Mouse (Mus musculus) neural tube, embryonic 14.5 days (tissue): Measurements from ENCODE around the gene Serpinb6b. TPM values are rescaled to one million over a fixed set of nuclear protein-coding genes. Genes with fewer than 3 reads are reported as not detected.
A peak's percentile ranks its signal among the peaks of the same experiment; 100 is the strongest.

Experiments used
- ATAC-seq: fragments of 200-750 bp; cut with Nextera tagmentation; 2 replicates; pipeline ENCODE4 v1.8.0; 2017; ENCODE audit warnings: low read depth, mild to moderate bottlenecking, moderate TSS enrichment, moderate library complexity
- H3K27ac ChIP-seq: fragments of 300-500 bp; sonication (generic); 2 replicates; pipeline ENCODE4 v1.5.1; 2014; ENCODE audit warnings: low read depth, mild to moderate bottlenecking, control low read depth, low read length, moderate library complexity, mixed read lengths
- H3K27me3 ChIP-seq: fragments of 300-500 bp; sonication (generic); 2 replicates; pipeline ENCODE4 v1.6.1; 2014; ENCODE audit warnings: low read length; ENCODE audit not compliant: control insufficient read depth, insufficient read depth
- H3K36me3 ChIP-seq: fragments of 300-500 bp; sonication (generic); 2 replicates; pipeline ENCODE4 v1.6.1; 2014; ENCODE audit warnings: low read length, mixed read lengths; ENCODE audit not compliant: control insufficient read depth, insufficient read depth
- H3K4me1 ChIP-seq: fragments of 300-500 bp; sonication (generic); 2 replicates; pipeline ENCODE4 v1.6.1; 2014; ENCODE audit warnings: low read length; ENCODE audit not compliant: control insufficient read depth, insufficient read depth
- H3K4me2 ChIP-seq: fragments of 300-500 bp; sonication (generic); 2 replicates; pipeline ENCODE4 v1.6.1; 2014; ENCODE audit warnings: mild to moderate bottlenecking, low read depth, low read length, control low read depth
- H3K4me3 ChIP-seq: fragments of 300-500 bp; sonication (generic); 2 replicates; pipeline ENCODE4 v1.5.1; 2014; ENCODE audit warnings: low read depth, low read length, control low read depth, mixed read lengths
- H3K9ac ChIP-seq: fragments of 300-500 bp; sonication (generic); replicated peaks from 2 replicates; pipeline ENCODE4 v1.6.1; 2014; ENCODE audit warnings: low read depth, mild to moderate bottlenecking, control low read depth, low read length, mixed read lengths
- H3K9me3 ChIP-seq: fragments of 300-500 bp; sonication (generic); 2 replicates; pipeline ENCODE4 v1.6.1; 2016; ENCODE audit warnings: low read length; ENCODE audit not compliant: control insufficient read depth
- WGBS: fragments of 180-500 bp; shearing (Covaris S2); extraction: QIAGEN DNeasy Blood & Tissue Kit; methylation state at CpG from one replicate; pipeline ENCODE4 v1.1.7; 2014; 5-methylcytosine and 5-hydroxymethylcytosine counted together
- polyA plus RNA-seq: library from polyadenylated mRNA; unstranded; fragments of >200 nt; fragmentation: Nextera tagmentation; extraction: Ambion mirVana; gene quantifications from 2 replicates; pipeline ENCODE4 v1.2.1, GENCODE M21; 2014

Serpinb6b gene
- polyA plus RNA-seq, 1 experiment from 2014 or later, result 0.60 TPM

DNA sequence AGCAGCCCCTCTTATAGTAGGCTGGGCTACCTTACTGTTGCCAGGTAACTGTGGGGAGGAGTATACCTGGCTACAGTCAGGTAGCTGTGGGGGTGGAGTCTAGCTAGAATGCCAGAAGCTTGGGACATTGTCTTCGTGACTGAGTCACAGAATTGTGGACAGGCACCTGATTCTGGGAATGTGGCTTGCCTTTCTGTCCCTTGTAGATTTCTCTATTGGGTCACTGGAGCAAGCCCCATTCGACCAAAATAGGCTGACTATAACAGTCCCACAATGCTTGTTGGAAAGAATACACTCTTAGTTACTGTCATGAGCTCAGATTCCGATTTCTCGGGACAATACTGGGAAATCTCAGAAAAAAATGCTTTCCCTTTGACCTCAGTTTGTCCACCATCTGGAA, 30.0 kb downstream of the Serpinb6b start:
- no peaks in the 10 kb centered on the region for H3K9me3 ChIP-seq
- no peak overlapping the region for H3K4me3 ChIP-seq
- H3K27me3 ChIP-seq, result no peaks in the 10 kb centered on the region
- no peak for ATAC-seq
- no peak overlapping the region for H3K9ac ChIP-seq
- WGBS, result 85% methylated on average over 4 of the region's 4 CpGs
- no peaks in the 10 kb centered on the region for H3K36me3 ChIP-seq
- no peak overlapping the region for H3K27ac ChIP-seq
- no peaks in the 10 kb centered on the region for H3K4me1 ChIP-seq
- no peak overlapping the region for H3K4me2 ChIP-seq

DNA sequence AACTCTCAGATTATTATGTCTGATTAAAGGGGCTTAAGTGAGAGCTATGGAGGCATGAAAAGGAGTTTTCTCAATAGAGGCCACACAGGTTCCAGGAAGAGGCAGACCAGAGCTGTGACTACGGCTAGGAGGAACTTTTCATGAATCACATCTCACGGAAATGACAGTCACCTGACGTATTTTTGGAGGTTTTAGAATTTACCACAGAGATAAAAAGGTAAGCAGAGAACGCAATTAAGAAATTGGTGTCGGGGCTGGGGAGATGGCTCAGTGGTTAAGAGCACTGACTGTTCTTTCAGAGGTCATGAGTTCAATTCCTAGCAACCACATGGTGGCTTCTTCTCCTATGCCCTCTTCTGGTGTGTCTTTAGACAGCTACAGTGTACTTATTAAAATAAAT, 36.3 kb downstream of the Serpinb6b start:
- H3K27me3 ChIP-seq, result no peaks in the 10 kb centered on the region
- 0 out of 2 replicates have a peak, but pooled peaks cover 3% of the 10 kb centered on the region for H3K4me1 ChIP-seq
- H3K9me3 ChIP-seq, result no peaks in the 10 kb centered on the region
- no peak overlapping the region for H3K27ac ChIP-seq
- 93% methylated on average over 5 of the region's 5 CpGs for WGBS
- H3K4me3 ChIP-seq, result no peak overlapping the region
- H3K36me3 ChIP-seq, result no peaks in the 10 kb centered on the region
- no peak overlapping the region for H3K9ac ChIP-seq
- H3K4me2 ChIP-seq, result no peak overlapping the region
- no peak for ATAC-seq

DNA sequence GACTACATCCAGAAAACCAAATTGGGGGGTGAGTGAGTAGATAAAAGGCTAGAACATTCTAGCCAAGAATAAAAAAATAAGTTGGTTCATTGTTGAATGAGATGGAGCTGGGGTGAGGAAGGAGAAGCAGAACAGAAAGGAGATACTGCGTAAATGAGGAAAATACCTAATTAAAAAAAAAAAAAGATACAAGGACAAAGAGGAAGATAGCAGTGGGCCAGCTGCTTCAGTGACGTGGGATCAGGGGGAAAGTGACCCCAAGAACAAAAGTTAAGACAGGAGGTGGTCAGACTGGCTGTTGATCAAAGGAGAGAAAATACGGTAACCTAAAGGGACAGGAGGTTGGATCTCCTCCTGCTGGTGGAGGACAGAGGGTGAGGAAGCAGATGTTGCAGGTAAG, 37.9 kb downstream of the Serpinb6b start, which contains the start of gene Serpinb9:
Serpinb9 (plus strand) TSS at position 301 of the 400 bp plus-strand sequence.
- ATAC-seq, result no peak

DNA sequence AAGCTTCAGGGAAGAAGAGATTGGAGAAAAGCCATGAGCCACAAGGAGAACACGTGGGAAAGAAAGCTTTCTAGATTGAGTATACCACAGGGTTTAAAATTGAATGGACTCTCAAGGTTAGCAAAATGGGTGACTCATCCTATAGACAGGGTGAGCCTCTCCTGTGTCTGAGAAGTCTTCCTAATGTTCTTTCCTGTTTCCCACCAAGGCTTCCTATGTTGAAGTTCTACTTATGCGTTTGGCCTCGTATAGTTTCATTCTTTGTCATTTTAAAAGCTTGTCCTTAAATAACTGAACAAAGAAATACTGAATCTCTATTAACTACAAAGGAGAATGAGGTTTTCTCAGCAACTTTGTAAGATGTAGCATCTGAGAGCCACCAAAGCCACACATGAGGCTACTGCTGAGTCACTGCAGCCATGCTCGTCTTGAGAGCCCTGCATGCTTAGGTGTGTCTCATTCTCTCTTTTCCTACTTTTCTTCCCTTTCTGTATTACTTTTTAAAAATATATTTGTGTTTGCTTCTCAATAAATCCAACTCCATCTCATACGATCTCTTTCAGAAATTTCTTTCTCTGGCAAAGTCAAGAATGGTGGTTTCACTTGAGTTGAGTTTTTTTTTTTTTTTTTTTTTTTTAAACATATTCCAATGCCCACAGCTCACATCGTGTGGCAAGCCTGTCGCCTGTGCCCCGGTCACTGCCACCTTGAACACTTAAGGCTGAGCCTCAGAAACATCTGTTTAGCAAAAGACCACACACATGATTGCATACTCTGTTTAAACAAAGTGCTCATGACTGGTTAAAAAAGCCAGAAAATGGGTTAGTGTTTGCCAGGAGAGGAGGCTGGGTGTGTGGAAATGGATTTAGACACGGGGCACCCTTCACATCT, 38.8 kb downstream of the Serpinb6b start:
- no peak overlapping the region for H3K27ac ChIP-seq

More for the DNA sequence above, 37.9 kb downstream of the Serpinb6b start, which contains the start of gene Serpinb9:
- Histone ChIP-seq H3K27me3 (no peaks in the 10 kb centered on the region), H3K36me3 (no peaks in the 10 kb centered on the region), H3K9ac (no peak within 1 kb of the TSS), H3K4me1 (0 out of 2 replicates have a peak, but pooled peaks cover 3% of the 10 kb centered on the region), H3K4me2 (peak within 1 kb of the TSS; percentile 43; the same call in 1 of the 2 replicates), H3K27ac (no peak within 1 kb of the TSS), H3K9me3 (no peaks in the 10 kb centered on the region), H3K4me3 (peak within 1 kb of the TSS; percentile 16; the same call in 1 of the 2 replicates)
- 82% methylated on average over 3 of the region's 3 CpGs for WGBS

DNA sequence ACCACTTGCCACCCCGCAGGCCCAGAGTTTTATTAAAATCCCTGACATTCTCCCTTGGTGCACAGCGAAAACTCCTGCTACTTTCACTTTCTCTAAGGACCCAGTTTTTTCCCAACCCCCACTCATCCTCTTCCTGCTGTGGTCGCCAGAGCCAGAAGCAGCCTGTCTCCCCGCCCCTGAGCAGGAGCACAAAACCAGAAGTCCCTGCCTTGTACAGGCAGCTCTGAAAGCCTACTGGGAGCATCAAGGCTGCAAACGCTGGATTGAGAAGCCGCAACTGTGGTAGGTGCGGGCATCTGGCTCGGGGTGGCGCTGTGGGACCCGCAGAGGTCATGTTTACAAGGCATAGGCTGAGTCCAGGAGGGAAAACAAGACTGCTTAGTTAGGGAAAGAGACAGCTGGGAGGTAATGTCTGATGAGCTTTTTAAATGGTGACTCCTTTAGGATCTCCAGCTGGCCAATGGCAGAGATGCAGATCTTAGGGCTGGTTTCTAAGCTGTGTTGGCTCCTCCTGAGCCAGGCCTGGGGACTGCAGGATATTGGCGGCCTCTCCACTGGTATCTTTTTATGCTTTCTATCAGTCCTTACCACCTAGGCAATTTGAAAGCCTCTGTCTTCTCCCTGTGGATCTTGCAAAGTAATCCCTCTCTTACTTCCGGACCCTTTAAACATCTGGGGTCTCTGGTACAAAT, 39.6 kb downstream of the Serpinb6b start:
- H3K36me3 ChIP-seq, result no peaks in the 10 kb centered on the region
- no peaks in the 10 kb centered on the region for H3K27me3 ChIP-seq
- H3K4me3 ChIP-seq, result peak overlapping the region; percentile 16; the same call in 1 of the 2 replicates
- ATAC-seq, result peak; percentile 92
- peak overlapping the region; percentile 43 for H3K4me2 ChIP-seq
- no peak overlapping the region for H3K9ac ChIP-seq
- no peaks in the 10 kb centered on the region for H3K9me3 ChIP-seq
- no peak overlapping the region for H3K27ac ChIP-seq
- WGBS, result 24% methylated on average over 12 of the region's 12 CpGs
- 0 out of 2 replicates have a peak, but pooled peaks cover 3% of the 10 kb centered on the region for H3K4me1 ChIP-seq

More for the DNA sequence above, 38.8 kb downstream of the Serpinb6b start:
- Histone ChIP-seq H3K9me3 (no peaks in the 10 kb centered on the region), H3K4me1 (0 out of 2 replicates have a peak, but pooled peaks cover 3% of the 10 kb centered on the region), H3K9ac (no peak overlapping the region), H3K4me3 (peak overlapping the region; percentile 16; the same call in 1 of the 2 replicates), H3K4me2 (peak overlapping the region; percentile 43), H3K36me3 (no peaks in the 10 kb centered on the region), H3K27me3 (no peaks in the 10 kb centered on the region)
- ATAC-seq, result no peak
- 75% methylated on average over 9 of the region's 9 CpGs for WGBS

DNA sequence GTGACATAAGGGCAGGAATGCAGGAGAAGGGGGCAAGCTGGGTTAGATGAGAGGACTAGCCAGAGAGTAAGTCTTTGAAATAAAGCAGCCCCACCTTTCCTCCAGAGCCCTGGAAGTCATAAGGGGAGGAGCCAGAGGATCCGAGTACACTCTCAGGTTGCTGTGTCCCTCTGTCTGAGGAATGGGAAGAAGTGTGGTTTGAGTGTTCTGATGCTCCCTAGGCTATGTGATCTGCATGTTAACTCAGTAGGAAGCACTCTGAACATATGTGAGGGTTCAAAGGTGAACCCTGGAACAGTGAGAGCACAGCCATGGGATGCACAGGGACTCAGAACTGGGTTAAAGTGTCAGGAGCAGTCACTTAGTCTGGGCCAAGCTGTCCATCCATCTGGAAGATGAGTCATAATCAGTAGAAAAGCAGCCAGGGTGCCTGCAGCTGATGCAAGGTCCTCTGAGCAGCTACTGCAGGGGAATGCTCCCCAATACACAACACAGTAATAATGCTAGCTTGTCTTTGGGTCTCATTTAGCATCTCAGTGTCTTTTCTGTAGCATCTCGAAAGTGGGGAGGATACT, 40.6 kb downstream of the Serpinb6b start:
- Histone ChIP-seq H3K27me3 (no peaks in the 10 kb centered on the region), H3K4me3 (no peak overlapping the region), H3K9me3 (no peaks in the 10 kb centered on the region), H3K4me2 (no peak overlapping the region), H3K9ac (no peak overlapping the region), H3K27ac (no peak overlapping the region), H3K4me1 (0 out of 2 replicates have a peak, but pooled peaks cover 3% of the 10 kb centered on the region), H3K36me3 (no peaks in the 10 kb centered on the region)
- whole genome bisulfite sequencing, result 71% methylated on average over 2 of the region's 2 CpGs
- no peak for ATAC-seq

DNA sequence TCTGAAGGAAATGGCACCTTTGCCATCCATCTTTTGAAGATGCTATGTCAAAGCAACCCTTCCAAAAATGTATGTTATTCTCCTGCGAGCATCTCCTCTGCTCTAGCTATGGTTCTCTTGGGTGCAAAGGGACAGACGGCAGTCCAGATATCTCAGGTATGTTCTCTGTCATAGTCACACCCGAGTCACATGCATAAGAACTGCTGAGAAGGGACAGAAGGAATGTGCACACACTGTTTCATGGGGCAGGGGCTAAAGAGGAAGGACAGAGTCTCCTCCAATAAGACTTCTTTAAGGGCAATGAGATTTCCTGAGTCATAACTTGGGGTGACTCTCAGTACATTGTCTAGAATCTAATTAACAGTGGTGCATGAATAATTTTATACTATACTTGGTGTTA, 41.5 kb downstream of the Serpinb6b start:
- Histone ChIP-seq H3K27me3 (no peaks in the 10 kb centered on the region), H3K9me3 (no peaks in the 10 kb centered on the region), H3K4me3 (no peak overlapping the region), H3K27ac (no peak overlapping the region), H3K9ac (no peak overlapping the region), H3K36me3 (no peaks in the 10 kb centered on the region), H3K4me1 (0 out of 2 replicates have a peak, but pooled peaks cover 3% of the 10 kb centered on the region), H3K4me2 (no peak overlapping the region)
- 90% methylated on average over 3 of the region's 3 CpGs for WGBS
- no peak for ATAC-seq

DNA sequence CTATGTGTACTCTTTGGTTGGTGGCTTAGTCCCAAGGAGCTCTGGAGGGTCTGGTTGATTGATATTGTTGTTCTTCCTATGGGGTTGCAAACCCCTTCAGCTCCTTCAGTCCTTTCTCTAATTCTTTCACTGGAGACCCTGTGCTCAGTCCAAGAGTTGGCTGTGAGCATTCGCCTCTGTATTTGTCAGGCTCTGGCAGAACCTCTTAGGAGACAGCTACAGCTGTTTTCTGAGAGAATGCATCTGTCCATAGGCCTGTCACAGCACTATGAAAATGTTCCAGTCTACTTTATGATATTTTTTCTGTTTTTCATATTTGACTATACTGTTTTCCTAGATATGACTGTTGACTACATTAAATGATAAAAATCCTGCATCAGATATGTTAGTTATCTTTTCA, 47.4 kb downstream of the Serpinb6b start:
- H3K27ac ChIP-seq, result no peak overlapping the region
- WGBS, result 79% methylated on average over 1 of the region's 1 CpGs
- no peak overlapping the region for H3K9ac ChIP-seq
- no peak overlapping the region for H3K4me2 ChIP-seq
- H3K4me3 ChIP-seq, result no peak overlapping the region
- H3K4me1 ChIP-seq, result no peaks in the 10 kb centered on the region
- ATAC-seq, result no peak
- no peaks in the 10 kb centered on the region for H3K36me3 ChIP-seq
- H3K27me3 ChIP-seq, result no peaks in the 10 kb centered on the region
- no peaks in the 10 kb centered on the region for H3K9me3 ChIP-seq
